8 mouse cellular contexts compared by ENCODE assay signal in genomic region chr5:34635665-34636192, GRCm38 (mm10). TPM values are rescaled to one million over a fixed set of nuclear protein-coding genes. Genes with fewer than 3 reads are reported as not detected.
DNase-seq lines count a peak whose midpoint lies in the region; ATAC-seq and TF ChIP-seq lines count a peak whose summit lies in the region.

No protein-coding gene starts in this region.

- peak; percentile 33 to 58 for DNase-seq in right cerebral cortex, postnatal 10 days (ENCODE audit: low spot score in 2 of 2)
- no peak for DNase-seq in right cerebral cortex, postnatal 14 days
- peak; percentile 20 to 33 for DNase-seq in cerebellum, postnatal 36 days
- DNase-seq in right cerebral cortex, postnatal 36 days (ENCODE audit: low spot score in 2 of 2), result no peak
- DNase-seq in lung, adult 2 months, result no peak
- DNase-seq in testis, postnatal 10 days (ENCODE audit: low spot score), result no peak

- H3K9me3 ChIP-seq in hindbrain, embryonic 12.5 days (replicated peaks), result no peaks in the 10 kb centered on the region
- H3K9me3 ChIP-seq in midbrain, embryonic 13.5 days, result no peaks in the 10 kb centered on the region

- no peak for TF ChIP-seq CTCF in lung, adult 2 months (IDR thresholded peaks at IDR 0.05; ENCODE audit: insufficient read depth, low read length)

- peak overlapping the region; percentile 55 for H3K4me3 ChIP-seq in hindbrain, embryonic 12.5 days
- H3K4me3 ChIP-seq in midbrain, embryonic 13.5 days (replicated peaks), result peak overlapping the region; percentile 48
- H3K4me3 ChIP-seq in lung, adult 2 months (replicated peaks; ENCODE audit: extremely low read depth, low read depth, low read length), result no peak overlapping the region

- H3K36me3 ChIP-seq in hindbrain, embryonic 12.5 days, result peaks cover 74% of the 10 kb centered on the region
- H3K36me3 ChIP-seq in midbrain, embryonic 13.5 days, result peaks cover 80% of the 10 kb centered on the region

- no peak for TF ChIP-seq POLR2A in lung, adult 2 months (IDR thresholded peaks at IDR 0.05; ENCODE audit: borderline replicate concordance, extremely low read depth, low read depth, low read length)

- peak overlapping the region; percentile 33; the same call in 1 of the 2 replicates for H3K9ac ChIP-seq in hindbrain, embryonic 12.5 days
- peak overlapping the region; percentile 77; the same call in 1 of the 2 replicates for H3K9ac ChIP-seq in midbrain, embryonic 13.5 days (replicated peaks)

- peaks cover 16% of the 10 kb centered on the region for H3K4me1 ChIP-seq in hindbrain, embryonic 12.5 days
- H3K4me1 ChIP-seq in midbrain, embryonic 13.5 days (replicated peaks), result peaks cover 25% of the 10 kb centered on the region
- 0 out of 2 replicates have a peak, but pooled peaks cover 3% of the 10 kb centered on the region for H3K4me1 ChIP-seq in lung, adult 2 months (ENCODE audit: control insufficient read depth, insufficient read depth, low read length)

- WGBS in hindbrain, embryonic 12.5 days, result 67% methylated on average over 10 of the region's 10 CpGs
- WGBS in midbrain, embryonic 13.5 days, result 76% methylated on average over 10 of the region's 10 CpGs
- WGBS in lung, adult 2 months, result 57% methylated on average over 10 of the region's 10 CpGs

- peak overlapping the region; percentile 62 for H3K4me2 ChIP-seq in hindbrain, embryonic 12.5 days (replicated peaks)
- H3K4me2 ChIP-seq in midbrain, embryonic 13.5 days (replicated peaks), result peak overlapping the region; percentile 87

- no peak overlapping the region for H3K27ac ChIP-seq in hindbrain, embryonic 12.5 days
- no peak overlapping the region for H3K27ac ChIP-seq in midbrain, embryonic 13.5 days

- no peaks in the 10 kb centered on the region for H3K27me3 ChIP-seq in hindbrain, embryonic 12.5 days
- H3K27me3 ChIP-seq in midbrain, embryonic 13.5 days, result no peaks in the 10 kb centered on the region

- no peak for ATAC-seq in hindbrain, embryonic 12.5 days (ENCODE audit: low FRiP score)
- ATAC-seq in midbrain, embryonic 13.5 days, result no peak

RNA-seq across cellular contexts. Expression of gene Mfsd10, which starts 1.3 kb away (rescaled TPM):
- polyA plus RNA-seq in hindbrain, embryonic 12.5 days (2016; fragmentation: Nextera tagmentation; extraction: Ambion mirVana), result 89.3 and 90.5 TPM in 2 replicates
- 78.6 and 84.6 TPM in 2 replicates for polyA plus RNA-seq in midbrain, embryonic 13.5 days (2015; fragmentation: Nextera tagmentation; extraction: Ambion mirVana)
- polyA plus RNA-seq in lung, adult 2 months (2012; rRNA removed), result 127 and 148 TPM in 2 replicates

RNA-seq across cellular contexts. Expression of gene Nop14, which starts 24.2 kb away (rescaled TPM):
- polyA plus RNA-seq in hindbrain, embryonic 12.5 days (2016; fragmentation: Nextera tagmentation; extraction: Ambion mirVana), result 25.1 and 26.0 TPM in 2 replicates
- polyA plus RNA-seq in midbrain, embryonic 13.5 days (2015; fragmentation: Nextera tagmentation; extraction: Ambion mirVana), result 22.0 and 23.0 TPM in 2 replicates
- polyA plus RNA-seq in lung, adult 2 months (2012; rRNA removed), result 9.5 and 13.5 TPM in 2 replicates

RNA-seq across cellular contexts. Expression of gene Grk4, which starts 24.4 kb away (rescaled TPM):
- polyA plus RNA-seq in hindbrain, embryonic 12.5 days (2016; fragmentation: Nextera tagmentation; extraction: Ambion mirVana), result 2.8 TPM in 2 replicates
- polyA plus RNA-seq in midbrain, embryonic 13.5 days (2015; fragmentation: Nextera tagmentation; extraction: Ambion mirVana), result 1.9 and 2.5 TPM in 2 replicates
- polyA plus RNA-seq in lung, adult 2 months (2012; rRNA removed), result 1.6 and 2.2 TPM in 2 replicates

Comparison
In these comparisons a context has a peak if more than half of its experiments do, and no peak if none do; other contexts are left out.
1. DNase-seq: peak in right cerebral cortex, postnatal 10 days (2 of 2) and cerebellum, postnatal 36 days (2 of 2); none in right cerebral cortex, postnatal 14 days (single experiment), right cerebral cortex, postnatal 36 days (0 of 2), lung, adult 2 months (single experiment) and testis, postnatal 10 days (single experiment).